14 mouse cellular contexts compared by ENCODE assay signal in genomic region chr8:126557403-126557802, GRCm38 (mm10). TPM values are rescaled to one million over a fixed set of nuclear protein-coding genes. Genes with fewer than 3 reads are reported as not detected.
DNase-seq lines count a peak whose midpoint lies in the region; ATAC-seq lines count a peak whose summit lies in the region.
"Had no signal": no experiment of that assay in that cellular context is flagged by ENCODE, and none has a peak within 500 bp of the region (broad histone marks: within the 10 kb centered on the region; RNA-seq: fewer than 3 reads in every experiment).

No protein-coding gene starts in this region.

- 0 out of 2 replicates have a peak, but pooled peaks have one; percentile 14 for ATAC-seq in liver, embryonic 13.5 days (ENCODE audit: low read depth)
- ATAC-seq in liver, embryonic 12.5 days: no peak
- ATAC-seq in embryonic facial prominence, embryonic 11.5 days (replicated peaks; ENCODE audit: insufficient number of reproducible peaks, low FRiP score, low TSS enrichment, low read depth): no peak
- peak; percentile 52 for ATAC-seq in megakaryocyte progenitor cell, adult 5-6 weeks (replicated peaks; ENCODE audit: poor library complexity)

- H3K9ac ChIP-seq in liver, embryonic 13.5 days: no peak overlapping the region
- no peak overlapping the region for H3K9ac ChIP-seq in liver, embryonic 12.5 days
- no peak overlapping the region for H3K9ac ChIP-seq in embryonic facial prominence, embryonic 11.5 days (replicated peaks; ENCODE audit: low read length)
- H3K9ac ChIP-seq: forebrain, embryonic 12.5 days; liver, embryonic 14.5 days; midbrain, embryonic 12.5 days had no signal

- no peak overlapping the region for H3K27ac ChIP-seq in liver, embryonic 13.5 days
- H3K27ac ChIP-seq in liver, embryonic 12.5 days: no peak overlapping the region
- no peak overlapping the region for H3K27ac ChIP-seq in embryonic facial prominence, embryonic 11.5 days (replicated peaks; ENCODE audit: low read depth, low read length)
- H3K27ac ChIP-seq: forebrain, embryonic 12.5 days; liver, embryonic 14.5 days; midbrain, embryonic 12.5 days had no signal

- WGBS in liver, embryonic 13.5 days (ENCODE audit: insufficient replicate concordance): 31% methylated on average over 9 of the region's 9 CpGs
- WGBS in liver, embryonic 12.5 days (ENCODE audit: insufficient replicate concordance): 36% methylated on average over 9 of the region's 9 CpGs
- WGBS in embryonic facial prominence, embryonic 11.5 days: 20% methylated on average over 9 of the region's 9 CpGs

- no peak overlapping the region for H3K4me2 ChIP-seq in liver, embryonic 13.5 days
- no peak overlapping the region for H3K4me2 ChIP-seq in liver, embryonic 12.5 days
- H3K4me2 ChIP-seq in embryonic facial prominence, embryonic 11.5 days (ENCODE audit: low read depth, low read length): no peak overlapping the region
- H3K4me2 ChIP-seq: forebrain, embryonic 12.5 days; midbrain, embryonic 12.5 days had no signal

- DNase-seq in liver, embryonic 13.5 days: no peak
- DNase-seq in NIH3T3 (ENCODE audit: low read depth): peak; percentile 61
- peak; percentile 63 for DNase-seq in embryonic facial prominence, embryonic 11.5 days (ENCODE audit: low spot score)
- DNase-seq in frontal cortex, postnatal 36 days (ENCODE audit: low spot score in 2 of 2): no peak
- no peak for DNase-seq in right cerebral cortex, postnatal 36 days (ENCODE audit: low spot score in 2 of 2)
- DNase-seq: heart, postnatal 4 days; kidney, adult 9 months; spleen, adult 18-20 months; thymus, adult 2 months had no signal

- H3K27me3 ChIP-seq in liver, embryonic 13.5 days: no peaks in the 10 kb centered on the region
- H3K27me3 ChIP-seq in liver, embryonic 12.5 days (replicated peaks): no peaks in the 10 kb centered on the region
- no peaks in the 10 kb centered on the region for H3K27me3 ChIP-seq in embryonic facial prominence, embryonic 11.5 days (ENCODE audit: control insufficient read depth, insufficient read depth, low read length)
- H3K27me3 ChIP-seq: midbrain, embryonic 12.5 days had no signal

- H3K4me3 ChIP-seq in liver, embryonic 13.5 days (replicated peaks): no peak overlapping the region
- no peak overlapping the region for H3K4me3 ChIP-seq in liver, embryonic 12.5 days
- no peak overlapping the region for H3K4me3 ChIP-seq in embryonic facial prominence, embryonic 11.5 days (ENCODE audit: low read depth, low read length)
- H3K4me3 ChIP-seq: forebrain, embryonic 12.5 days; midbrain, embryonic 12.5 days had no signal

- H3K36me3 ChIP-seq in liver, embryonic 13.5 days: no peaks in the 10 kb centered on the region
- H3K36me3 ChIP-seq in liver, embryonic 12.5 days: no peaks in the 10 kb centered on the region
- no peaks in the 10 kb centered on the region for H3K36me3 ChIP-seq in embryonic facial prominence, embryonic 11.5 days (replicated peaks; ENCODE audit: control insufficient read depth, insufficient read depth, low read depth, low read length)
- H3K36me3 ChIP-seq: forebrain, embryonic 12.5 days; midbrain, embryonic 12.5 days had no signal

- no peaks in the 10 kb centered on the region for H3K9me3 ChIP-seq in liver, embryonic 13.5 days (replicated peaks)
- no peaks in the 10 kb centered on the region for H3K9me3 ChIP-seq in liver, embryonic 12.5 days (replicated peaks)
- H3K9me3 ChIP-seq in embryonic facial prominence, embryonic 11.5 days (replicated peaks; ENCODE audit: control insufficient read depth, low read length): no peaks in the 10 kb centered on the region
- H3K9me3 ChIP-seq: forebrain, embryonic 12.5 days had no signal

- H3K4me1 ChIP-seq in liver, embryonic 13.5 days (replicated peaks): 0 out of 2 replicates have a peak, but pooled peaks cover 7% of the 10 kb centered on the region
- peaks cover 7% of the 10 kb centered on the region for H3K4me1 ChIP-seq in liver, embryonic 12.5 days
- 0 out of 2 replicates have a peak, but pooled peaks cover 2% of the 10 kb centered on the region for H3K4me1 ChIP-seq in embryonic facial prominence, embryonic 11.5 days (ENCODE audit: control insufficient read depth, insufficient read depth, low read length)

RNA-seq across cellular contexts. Expression of gene Irf2bp2, which starts 36.4 kb away (rescaled TPM):
- polyA plus RNA-seq in liver, embryonic 13.5 days (2015; fragmentation: Nextera tagmentation; extraction: Ambion mirVana): 3.8 and 4.0 TPM in 2 replicates
- 5.5 and 5.6 TPM in 2 replicates for polyA plus RNA-seq in liver, embryonic 12.5 days (2016; fragmentation: Nextera tagmentation; extraction: Ambion mirVana)
- polyA plus RNA-seq in embryonic facial prominence, embryonic 11.5 days (2014; fragmentation: Nextera tagmentation; extraction: Ambion mirVana): 6.5 and 6.9 TPM in 2 replicates
- total RNA-seq in megakaryocyte progenitor cell, adult 5-6 weeks (2015): 109 and 114 TPM in 2 replicates
- total RNA-seq in megakaryocyte progenitor cell, adult 5-6 weeks (2017): 95.7 and 110 TPM in 2 replicates

Comparison
In these comparisons a context has a peak if more than half of its experiments do, and no peak if none do; other contexts are left out.
1. ATAC-seq: peak in liver, embryonic 13.5 days (single experiment) and megakaryocyte progenitor cell, adult 5-6 weeks (single experiment); none in liver, embryonic 12.5 days (single experiment) and embryonic facial prominence, embryonic 11.5 days (single experiment).
2. DNase-seq: peak in NIH3T3 (single experiment) and embryonic facial prominence, embryonic 11.5 days (single experiment); none in liver, embryonic 13.5 days (single experiment), frontal cortex, postnatal 36 days (0 of 2) and right cerebral cortex, postnatal 36 days (0 of 2).